Mouse (Mus musculus): ENCODE measurements at regions not wholly inside any gene's neighbourhood (a gene's known extent, or its start where the extent isn't known, plus 50 kb on each side); places are given as distances from the start of the nearest gene placed in this dataset.

GRCm38 (mm10) chr12:42734487-42735220 is 1248.4 kb upstream of the Lrrn3 start:
- CTCF ChIA-PET: interaction anchor here (0.6 kb wide), 1 partner anchor 153 kb away, joined by 3 read pairs; no protein-coding TSS in a partner anchor

Data from spleen, embryonic (tissue).